Mouse (Mus musculus) heart, embryonic 16.5 days (tissue): ENCODE measurements around the gene Sptbn4. TPM values are rescaled to one million over a fixed set of nuclear protein-coding genes. Genes with fewer than 3 reads are reported as not detected.
A peak's percentile ranks its signal among the peaks of the same experiment; 100 is the strongest.

Source experiments
- ATAC-seq: fragments of 200-750 bp; cut with Nextera tagmentation; replicated peaks from 2 replicates; pipeline ENCODE4 v1.8.0; 2017; ENCODE audit warnings: moderate number of reproducible peaks; ENCODE audit not compliant: insufficient read depth, low FRiP score; ENCODE audit errors: extremely low read depth
- H3K27ac ChIP-seq: fragments of 300-500 bp; sonication (generic); 2 replicates; pipeline ENCODE4 v1.5.1; 2014; ENCODE audit warnings: mild to moderate bottlenecking, low read length, control low read depth, moderate library complexity
- H3K27me3 ChIP-seq: fragments of 300-500 bp; sonication (generic); 2 replicates; pipeline ENCODE4 v1.6.1; 2014; ENCODE audit warnings: low read length, mixed read lengths; ENCODE audit not compliant: control insufficient read depth, insufficient read depth
- H3K36me3 ChIP-seq: fragments of 300-500 bp; sonication (generic); 2 replicates; pipeline ENCODE4 v1.6.1; 2014; ENCODE audit not compliant: control insufficient read depth, insufficient read depth
- H3K4me1 ChIP-seq: fragments of 300-500 bp; sonication (generic); 2 replicates; pipeline ENCODE4 v1.6.1; 2014; ENCODE audit warnings: low read length, mixed read lengths; ENCODE audit not compliant: control insufficient read depth, insufficient read depth
- H3K4me2 ChIP-seq: fragments of 300-500 bp; sonication (generic); 2 replicates; pipeline ENCODE4 v1.6.1; 2014; ENCODE audit warnings: low read depth, mild to moderate bottlenecking, control low read depth, low read length
- H3K4me3 ChIP-seq: fragments of 300-500 bp; sonication (generic); 2 replicates; pipeline ENCODE4 v1.5.1; 2014; ENCODE audit warnings: mild to moderate bottlenecking, control low read depth, low read length
- H3K9ac ChIP-seq: fragments of 300-500 bp; sonication (generic); 2 replicates; pipeline ENCODE4 v1.6.1; 2014; ENCODE audit warnings: low read length, control low read depth
- H3K9me3 ChIP-seq: fragments of 300-500 bp; sonication (generic); replicated peaks from 2 replicates; pipeline ENCODE4 v1.6.1; 2016; ENCODE audit warnings: low read length; ENCODE audit not compliant: control insufficient read depth
- WGBS: fragments of 180-500 bp; shearing (Covaris S2); extraction: QIAGEN DNeasy Blood & Tissue Kit; methylation state at CpG from one replicate; pipeline ENCODE4 v1.1.7; 2014; 5-methylcytosine and 5-hydroxymethylcytosine counted together
- polyA plus RNA-seq: library from polyadenylated mRNA; unstranded; fragments of >200 nt; fragmentation: Nextera tagmentation; extraction: Ambion mirVana; gene quantifications from 2 replicates; pipeline ENCODE4 v1.2.1, GENCODE M21; 2015

Gene Sptbn4
- polyA plus RNA-seq, 1 experiment from 2014 or later: 0.43 TPM

DNA sequence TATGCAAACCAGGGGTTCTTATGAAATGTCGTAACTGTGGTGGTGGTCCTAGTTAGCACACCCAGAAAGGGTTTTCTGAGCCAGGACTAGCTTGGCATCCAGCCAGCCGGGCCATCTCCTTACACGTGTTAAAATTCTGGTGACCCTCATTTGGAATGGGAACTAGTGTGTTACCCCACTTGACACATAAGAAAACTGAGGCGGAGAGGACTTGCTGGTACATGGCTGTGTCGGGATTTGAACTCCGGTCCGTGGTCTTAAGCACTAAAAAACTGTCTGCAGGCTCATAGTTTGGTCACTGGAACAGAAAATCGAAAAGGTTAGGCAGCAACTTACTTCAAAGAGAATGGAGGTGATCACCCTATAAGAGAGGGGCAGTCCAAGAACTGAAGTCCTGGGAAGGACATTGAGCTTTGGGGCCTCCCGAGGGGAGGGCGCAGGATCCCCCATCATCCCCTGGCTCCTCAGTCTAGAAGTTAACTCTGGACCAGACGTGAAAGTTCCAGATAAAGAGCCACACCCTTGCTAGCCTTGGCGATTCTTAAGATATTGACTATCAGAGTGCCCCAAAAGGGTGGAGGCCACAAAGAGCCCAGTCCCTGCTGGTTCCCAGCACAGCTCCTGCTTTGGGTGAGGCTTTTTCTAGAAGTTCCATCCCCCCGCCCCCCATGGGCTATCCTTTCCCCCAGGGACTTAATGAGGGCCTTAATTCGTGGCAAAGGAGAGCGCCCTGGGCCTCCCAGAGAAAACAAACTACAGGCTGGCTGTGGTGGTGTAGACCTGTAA lies 1.1 kb upstream of the Sptbn4 start:
- H3K4me1 ChIP-seq: peaks cover 15% of the 10 kb centered on the region

DNA sequence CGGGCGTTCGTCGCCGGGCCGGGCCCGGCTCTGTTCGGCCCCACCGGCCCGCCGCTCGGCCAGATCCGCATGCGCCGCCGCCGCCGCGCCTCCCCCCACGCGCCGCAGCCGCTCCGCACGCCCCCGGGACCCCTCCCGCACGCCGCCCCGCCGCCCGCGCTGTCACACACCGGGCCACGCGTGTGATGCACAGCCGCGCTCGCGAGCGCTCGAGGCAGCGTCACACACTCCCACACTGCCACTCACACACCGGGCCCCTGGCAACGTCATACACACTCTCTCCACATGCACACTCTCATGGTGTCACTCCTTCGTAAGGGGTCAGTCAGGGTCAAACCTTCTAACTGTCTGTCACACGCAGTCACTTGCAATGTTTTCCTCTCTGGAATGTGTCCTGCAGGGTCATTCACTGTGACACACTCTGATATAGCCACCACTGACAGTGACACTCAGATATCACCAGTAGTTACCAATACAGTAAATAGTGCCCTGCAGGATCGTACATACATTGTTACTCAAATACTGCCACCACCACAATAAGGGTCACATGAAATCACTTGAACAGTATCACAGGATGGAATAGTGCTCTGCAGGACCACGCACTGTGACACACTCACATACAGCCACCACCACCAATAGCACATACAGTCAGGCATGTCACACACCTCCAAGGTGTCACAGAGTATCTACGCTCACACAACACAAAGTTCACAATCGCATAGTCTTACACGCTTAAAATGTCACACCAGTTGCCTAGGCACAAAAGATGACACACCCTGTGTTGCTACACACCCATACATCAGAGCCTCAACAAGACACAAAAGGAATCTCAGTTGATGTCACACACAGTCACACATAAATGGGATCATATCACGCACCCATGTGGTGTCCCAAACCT lies 716 bp downstream of the Sptbn4 start:
- WGBS: 9% methylated on average over 39 of the region's 53 CpGs

More for the DNA sequence above, 1.1 kb upstream of the Sptbn4 start:
- no peaks in the 10 kb centered on the region for H3K9me3 ChIP-seq
- no peak overlapping the region for H3K27ac ChIP-seq
- peak overlapping the region; percentile 73 for H3K4me3 ChIP-seq
- WGBS: 49% methylated on average over 15 of the region's 15 CpGs
- no peaks in the 10 kb centered on the region for H3K36me3 ChIP-seq
- peak overlapping the region; percentile 82 for H3K9ac ChIP-seq
- no peak for ATAC-seq
- peaks cover 16% of the 10 kb centered on the region for H3K27me3 ChIP-seq
- H3K4me2 ChIP-seq: peak overlapping the region; percentile 99

DNA sequence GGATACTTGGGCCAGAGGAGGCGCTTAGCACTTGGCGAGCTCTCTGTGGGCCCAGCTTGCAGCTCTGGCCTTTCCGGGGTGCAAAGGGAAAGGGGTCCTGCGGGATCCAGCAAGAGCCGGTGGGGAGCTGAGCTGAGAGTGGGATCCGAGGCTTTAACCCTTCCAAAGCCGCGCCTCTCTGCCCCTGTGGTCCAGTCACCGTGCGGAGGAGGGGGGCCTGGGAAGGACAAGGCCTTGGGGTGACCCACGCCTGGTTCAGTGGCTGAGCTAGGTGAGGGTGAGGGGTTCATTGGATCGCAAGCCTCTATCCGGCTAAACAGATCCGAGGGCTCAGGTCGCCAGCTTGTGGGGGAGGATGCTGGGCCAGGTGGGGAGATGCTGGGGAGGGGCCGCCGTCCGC lies 1.4 kb downstream of the Sptbn4 start:
- 6% methylated on average over 18 of the region's 18 CpGs for WGBS
- Histone ChIP-seq H3K4me2 (peak overlapping the region; percentile 96), H3K4me1 (peaks cover 15% of the 10 kb centered on the region), H3K9ac (peak overlapping the region; percentile 68), H3K36me3 (no peaks in the 10 kb centered on the region), H3K4me3 (peak overlapping the region; percentile 59), H3K27me3 (peaks cover 16% of the 10 kb centered on the region), H3K27ac (no peak overlapping the region), H3K9me3 (no peaks in the 10 kb centered on the region)
- no peak for ATAC-seq

More for the DNA sequence above, 716 bp downstream of the Sptbn4 start:
- Histone ChIP-seq H3K27ac (no peak overlapping the region), H3K4me1 (peaks cover 15% of the 10 kb centered on the region), H3K9ac (peak overlapping the region; percentile 68), H3K4me2 (peak overlapping the region; percentile 99), H3K4me3 (peak overlapping the region; percentile 73), H3K9me3 (no peaks in the 10 kb centered on the region), H3K27me3 (peaks cover 16% of the 10 kb centered on the region), H3K36me3 (no peaks in the 10 kb centered on the region)
- no peak for ATAC-seq

DNA sequence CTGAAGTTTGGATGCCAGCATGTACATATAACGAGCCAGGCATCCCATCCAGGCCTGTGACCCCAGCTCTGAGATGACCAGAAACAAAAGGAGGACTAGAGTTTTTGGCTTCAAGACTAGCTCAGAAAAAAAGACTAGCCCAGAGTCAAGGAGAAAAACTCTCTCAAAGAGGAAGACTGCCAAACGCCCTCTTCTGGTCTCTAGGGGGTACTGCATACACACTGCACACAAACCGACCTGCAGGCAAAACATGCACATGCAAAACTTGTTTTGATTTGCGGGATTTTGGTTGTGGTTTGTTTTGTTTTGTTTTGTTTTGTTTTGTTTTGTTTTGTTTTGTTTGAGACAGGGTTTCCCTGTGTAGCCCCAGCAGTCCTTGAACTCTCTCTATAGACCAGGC lies 7.5 kb downstream of the Sptbn4 start:
- Histone ChIP-seq H3K27ac (no peak overlapping the region), H3K9ac (no peak overlapping the region), H3K27me3 (0 out of 2 replicates have a peak, but pooled peaks cover under 1% of the 10 kb centered on the region), H3K4me3 (no peak overlapping the region), H3K9me3 (peaks cover 10% of the 10 kb centered on the region), H3K4me2 (no peak overlapping the region), H3K36me3 (no peaks in the 10 kb centered on the region), H3K4me1 (no peaks in the 10 kb centered on the region)
- 77% methylated on average over 4 of the region's 4 CpGs for WGBS
- no peak for ATAC-seq

DNA sequence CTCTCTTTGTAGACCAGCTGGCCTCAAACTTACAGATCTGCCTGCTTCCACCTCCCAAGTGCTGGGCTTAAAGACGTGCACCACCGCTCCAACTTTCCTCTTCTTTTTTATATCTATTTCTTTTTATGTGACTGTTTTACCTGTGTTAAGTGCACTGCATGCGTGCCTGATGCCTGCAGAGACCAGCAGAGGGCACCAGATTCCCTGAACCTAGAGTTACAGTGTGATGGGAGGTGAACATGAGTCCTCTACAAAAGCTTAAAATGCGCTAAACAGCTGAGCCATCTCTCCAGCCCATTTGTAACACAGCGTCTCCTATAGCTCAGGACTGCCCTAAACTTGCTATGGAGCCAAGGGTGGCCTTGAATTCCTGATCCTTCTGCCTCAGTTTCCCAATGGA lies 9.9 kb downstream of the Sptbn4 start:
- ATAC-seq: no peak
- no peaks in the 10 kb centered on the region for H3K4me1 ChIP-seq
- peaks cover 10% of the 10 kb centered on the region for H3K9me3 ChIP-seq
- no peak overlapping the region for H3K4me2 ChIP-seq
- H3K27me3 ChIP-seq: peaks cover 19% of the 10 kb centered on the region
- no peak overlapping the region for H3K4me3 ChIP-seq
- no peaks in the 10 kb centered on the region for H3K36me3 ChIP-seq
- no peak overlapping the region for H3K27ac ChIP-seq
- WGBS: 55% methylated on average over 5 of the region's 5 CpGs
- H3K9ac ChIP-seq: no peak overlapping the region

DNA sequence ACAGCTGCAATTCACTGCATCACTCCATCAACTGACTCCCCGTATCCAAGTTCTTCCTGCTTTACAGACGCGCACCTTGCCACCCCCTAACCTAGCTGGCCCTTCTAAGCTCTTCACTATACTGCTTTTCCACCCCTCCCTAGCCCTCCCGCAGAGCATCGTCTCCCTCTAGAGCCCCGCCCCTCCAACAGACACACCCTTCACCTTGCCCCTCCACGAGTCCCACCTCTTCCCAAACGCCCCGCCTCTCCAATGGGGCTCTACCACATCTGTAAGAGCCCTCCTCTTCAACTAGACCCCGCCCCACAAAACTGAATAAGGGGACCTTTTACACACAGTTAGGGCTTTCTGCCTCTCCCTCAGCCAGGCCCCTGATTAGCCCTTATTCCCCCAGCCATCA lies 13.7 kb downstream of the Sptbn4 start:
- 7% methylated on average over 10 of the region's 10 CpGs for WGBS
- H3K4me3 ChIP-seq: no peak overlapping the region
- H3K36me3 ChIP-seq: no peaks in the 10 kb centered on the region
- no peak overlapping the region for H3K27ac ChIP-seq
- H3K9me3 ChIP-seq: peaks cover 9% of the 10 kb centered on the region
- peaks cover 19% of the 10 kb centered on the region for H3K27me3 ChIP-seq
- no peaks in the 10 kb centered on the region for H3K4me1 ChIP-seq
- ATAC-seq: no peak
- no peak overlapping the region for H3K4me2 ChIP-seq
- no peak overlapping the region for H3K9ac ChIP-seq

DNA sequence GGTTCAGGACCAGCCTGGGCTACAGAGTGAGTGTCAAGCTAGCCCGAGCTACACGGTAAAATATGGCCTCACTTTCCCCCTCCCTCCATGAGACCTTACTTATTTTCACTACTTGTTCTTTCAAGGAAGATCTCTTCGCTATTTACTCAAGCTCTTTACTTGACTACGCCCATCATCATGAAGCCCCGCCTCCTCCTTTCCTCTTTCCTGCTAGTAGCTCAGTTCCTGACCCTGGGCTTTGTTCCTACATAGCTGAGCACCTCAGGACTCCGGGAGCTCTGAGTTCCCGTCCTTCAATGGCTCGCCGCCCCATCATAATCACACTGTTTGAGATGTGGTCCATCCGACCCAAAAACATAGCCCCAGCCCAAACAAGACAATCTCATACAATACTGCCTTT lies 14.1 kb downstream of the Sptbn4 start:
- Histone ChIP-seq H3K27ac (no peak overlapping the region), H3K36me3 (no peaks in the 10 kb centered on the region), H3K4me2 (no peak overlapping the region), H3K4me3 (no peak overlapping the region), H3K9me3 (peaks cover 10% of the 10 kb centered on the region), H3K4me1 (no peaks in the 10 kb centered on the region), H3K27me3 (peaks cover 19% of the 10 kb centered on the region), H3K9ac (no peak overlapping the region)
- WGBS: 26% methylated on average over 10 of the region's 10 CpGs
- no peak for ATAC-seq

DNA sequence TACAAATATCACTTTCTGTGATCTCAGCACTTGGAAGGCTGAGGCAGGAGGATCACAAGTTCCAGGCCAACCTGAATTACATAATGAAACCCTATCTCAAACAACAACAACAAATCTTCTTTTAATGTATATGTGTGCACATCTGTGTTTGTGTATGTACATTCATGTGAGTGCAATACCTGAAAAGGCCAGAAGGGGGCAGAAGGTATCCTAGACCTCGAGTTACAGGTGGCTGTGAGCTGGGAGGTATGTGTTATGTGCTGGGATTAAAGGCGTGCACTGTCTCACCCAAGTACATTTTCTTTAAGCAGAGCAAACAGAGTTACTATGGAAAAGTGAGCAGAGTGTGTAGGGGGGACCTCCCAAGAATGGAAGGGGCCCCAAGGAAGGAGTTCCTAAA lies 18.4 kb downstream of the Sptbn4 start:
- Histone ChIP-seq H3K36me3 (no peaks in the 10 kb centered on the region), H3K9me3 (peaks cover 7% of the 10 kb centered on the region), H3K4me2 (no peak overlapping the region), H3K4me3 (no peak overlapping the region), H3K27ac (no peak overlapping the region), H3K9ac (no peak overlapping the region), H3K27me3 (peaks cover 12% of the 10 kb centered on the region), H3K4me1 (no peaks in the 10 kb centered on the region)
- ATAC-seq: no peak
- 60% methylated on average over 2 of the region's 2 CpGs for WGBS

DNA sequence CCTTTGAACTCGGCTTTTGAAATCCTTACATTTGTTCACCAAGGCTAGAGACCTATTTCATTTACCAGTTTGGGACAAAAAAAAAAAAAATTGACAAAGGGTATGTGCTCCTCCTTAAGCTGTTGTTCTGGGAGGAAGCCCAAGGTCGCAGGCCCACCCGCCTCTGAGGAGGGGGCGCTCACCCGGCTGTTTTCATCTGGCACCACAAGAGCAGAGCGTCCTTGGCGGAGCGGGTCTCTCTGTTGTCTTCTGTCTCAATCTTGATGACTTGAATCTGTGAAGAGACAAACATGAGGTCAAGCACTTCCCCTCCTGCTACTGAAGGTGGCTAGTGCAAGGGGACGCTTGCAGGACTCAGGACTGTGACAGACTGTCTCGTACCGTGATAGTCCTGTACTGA lies 19.5 kb downstream of the Sptbn4 start:
- H3K4me3 ChIP-seq: no peak overlapping the region
- no peak overlapping the region for H3K27ac ChIP-seq
- ATAC-seq: no peak
- H3K4me1 ChIP-seq: no peaks in the 10 kb centered on the region
- H3K4me2 ChIP-seq: no peak overlapping the region
- H3K9ac ChIP-seq: no peak overlapping the region
- 68% methylated on average over 11 of the region's 11 CpGs for WGBS
- no peaks in the 10 kb centered on the region for H3K36me3 ChIP-seq
- H3K27me3 ChIP-seq: peaks cover 1% of the 10 kb centered on the region; the same call in 1 of the 2 replicates
- peaks cover 7% of the 10 kb centered on the region for H3K9me3 ChIP-seq
